Mouse (Mus musculus) CH12.LX (cell line): ENCODE measurements around the gene Emc8. TPM values are rescaled to one million over a fixed set of nuclear protein-coding genes. Genes with fewer than 3 reads are reported as not detected.
"Not testable (repeated sequence)": the region's sequence is repeated elsewhere in the genome, so short reads cannot be mapped to it uniquely, and the experiment has no call there.

ENCODE experiments used
- DNase-seq: peaks from one replicate; pipeline ENCODE4 v3.0.0-alpha.2; 2013; ENCODE audit errors: extremely low read depth
- H3K27ac ChIP-seq: 2 replicates; pipeline ENCODE4 v1.5.1; 2012; ENCODE audit warnings: low read depth, mild to moderate bottlenecking, control low read depth, moderate library complexity; ENCODE audit not compliant: insufficient read depth
- H3K27me3 ChIP-seq: replicated peaks from 2 replicates; pipeline ENCODE3; 2012; ENCODE audit warnings: inconsistent platforms
- H3K36me3 ChIP-seq, 2 experiments: replicated peaks in 1 of 2; 2 replicates each; pipeline versions ENCODE3 to v1.6.1; 2012; ENCODE audit warnings: inconsistent platforms in 1 of 2, low read length in 1 of 2, mild to moderate bottlenecking in 1 of 2, mixed read lengths in 1 of 2, moderate library complexity in 1 of 2; ENCODE audit not compliant: control insufficient read depth in 1 of 2, insufficient read depth in 1 of 2
- H3K4me1 ChIP-seq, 2 experiments: 2 replicates each; pipeline ENCODE4 v1.6.1; 2012; ENCODE audit warnings: inconsistent platforms in 1 of 2, moderate library complexity in 1 of 2; ENCODE audit not compliant: insufficient read depth in 2 of 2, control insufficient read depth in 1 of 2
- H3K4me2 ChIP-seq: 2 replicates; pipeline ENCODE4 v1.6.1; 2012; ENCODE audit warnings: low read depth, mild to moderate bottlenecking, control low read depth; ENCODE audit not compliant: poor library complexity, insufficient read depth, severe bottlenecking
- H3K4me3 ChIP-seq, 3 experiments: fragments of 150-350 bp in 1 of 3; sonication (generic) in 1 of 3; replicated peaks in 1 of 3; 2 replicates each; pipeline versions ENCODE3 to v1.5.1; 2011 to 2012; ENCODE audit warnings: low read depth in 2 of 3, low read length in 2 of 3, mild to moderate bottlenecking in 2 of 3, moderate library complexity in 2 of 3, control low read depth in 1 of 3, improper control_type of control experiment in 1 of 3, inconsistent platforms in 1 of 3, mixed read lengths in 1 of 3; ENCODE audit not compliant: poor library complexity in 1 of 3
- H3K79me2 ChIP-seq: replicated peaks from 2 replicates; pipeline ENCODE4 v1.6.1; 2012; ENCODE audit warnings: mild to moderate bottlenecking, moderate library complexity; ENCODE audit not compliant: control insufficient read depth, poor library complexity, insufficient read depth, severe bottlenecking; ENCODE audit errors: extremely low read depth
- H3K9ac ChIP-seq: 2 replicates; pipeline ENCODE4 v1.6.1; 2012; ENCODE audit warnings: low read depth, mild to moderate bottlenecking, control low read depth, moderate library complexity; ENCODE audit not compliant: insufficient read depth
- H3K9me3 ChIP-seq: replicated peaks from 2 replicates; pipeline ENCODE3; 2012; ENCODE audit warnings: low read length, inconsistent platforms, mixed read lengths
- BHLHE40 ChIP-seq: IDR thresholded peaks from 2 replicates; pipeline ENCODE4 v1.6.1; 2011; ENCODE audit warnings: mild to moderate bottlenecking, low read depth, low read length, improper control_type of control experiment
- CHD2 ChIP-seq: IDR thresholded peaks from 2 replicates; pipeline ENCODE4 v1.6.1; 2011; ENCODE audit warnings: low read length, improper control_type of control experiment
- CTCF ChIP-seq, 2 experiments: IDR thresholded peaks in 1 of 2; conservative IDR thresholded peaks in 1 of 2; 2 replicates each; pipeline ENCODE4 v1.5.1; 2011 to 2012; ENCODE audit warnings: low read depth in 2 of 2, low read length in 2 of 2, improper control_type of control experiment in 1 of 2, inconsistent platforms in 1 of 2, mild to moderate bottlenecking in 1 of 2, moderate library complexity in 1 of 2
- HCFC1 ChIP-seq: IDR thresholded peaks from 2 replicates; pipeline ENCODE4 v1.6.1; 2012; ENCODE audit warnings: low read depth, mild to moderate bottlenecking, inconsistent platforms, low read length, improper control_type of control experiment
- IRF4 ChIP-seq: IDR thresholded peaks from 2 replicates; pipeline ENCODE4 v1.6.1; 2014; ENCODE audit warnings: low read depth, mild to moderate bottlenecking, inconsistent platforms, low read length, improper control_type of control experiment
- JUN ChIP-seq: IDR thresholded peaks from 2 replicates; pipeline ENCODE4 v1.6.1; 2011; ENCODE audit warnings: low read depth, mild to moderate bottlenecking, low read length, improper control_type of control experiment, moderate library complexity; ENCODE audit not compliant: insufficient read depth
- MAFK ChIP-seq: IDR thresholded peaks from 2 replicates; pipeline ENCODE4 v1.6.1; 2011; ENCODE audit warnings: low read length, improper control_type of control experiment; ENCODE audit not compliant: insufficient replicate concordance
- MAX ChIP-seq: IDR thresholded peaks from 2 replicates; pipeline ENCODE4 v1.6.1; 2011; ENCODE audit warnings: low read length, improper control_type of control experiment
- MEF2A ChIP-seq: IDR thresholded peaks from 2 replicates; pipeline ENCODE4 v1.6.1; 2014; ENCODE audit warnings: low read depth, mild to moderate bottlenecking, inconsistent platforms, low read length, improper control_type of control experiment, borderline replicate concordance
- MYC ChIP-seq: IDR thresholded peaks from 2 replicates; pipeline ENCODE4 v1.6.1; 2011; ENCODE audit warnings: low read depth, mild to moderate bottlenecking, improper control_type of control experiment, low read length
- RAD21 ChIP-seq: IDR thresholded peaks from 2 replicates; pipeline ENCODE4 v1.6.1; 2011; ENCODE audit warnings: low read depth, mild to moderate bottlenecking, low read length, improper control_type of control experiment, moderate library complexity
- SMC3 ChIP-seq: IDR thresholded peaks from 2 replicates; pipeline ENCODE4 v1.6.1; 2011; ENCODE audit warnings: low read depth, low read length, improper control_type of control experiment
- TBP ChIP-seq: conservative IDR thresholded peaks from 2 replicates; pipeline ENCODE4 v1.6.1; 2011; ENCODE audit warnings: low read depth, low read length, improper control_type of control experiment
- TCF12 ChIP-seq: IDR thresholded peaks from 2 replicates; pipeline ENCODE4 v1.6.1; 2014; ENCODE audit warnings: low read depth, mild to moderate bottlenecking, inconsistent platforms, low read length, improper control_type of control experiment
- USF2 ChIP-seq: conservative IDR thresholded peaks from 2 replicates; pipeline ENCODE4 v1.6.1; 2011; ENCODE audit warnings: low read depth, low read length, improper control_type of control experiment
- ZC3H11A ChIP-seq: IDR thresholded peaks from 2 replicates; pipeline ENCODE4 v1.6.1; 2012; ENCODE audit warnings: low read depth, mild to moderate bottlenecking, inconsistent platforms, low read length, improper control_type of control experiment
- ZMIZ1 ChIP-seq: IDR thresholded peaks from 2 replicates; pipeline ENCODE4 v1.6.1; 2012; ENCODE audit warnings: low read depth, mild to moderate bottlenecking, inconsistent platforms, low read length, improper control_type of control experiment
- ZNF384 ChIP-seq: IDR thresholded peaks from 2 replicates; pipeline ENCODE4 v1.6.1; 2012; ENCODE audit warnings: low read depth, low read length, improper control_type of control experiment, inconsistent platforms
- dilution Hi-C: fragments of 300-500 bp; cut with MboI; formaldehyde crosslinking; loops from 2 replicates; pipeline ENCODE4 v1.14.3; 2020; ENCODE audit warnings: low sequenced_read_pairs; ENCODE audit not compliant: extremely low pct_unique_long_range_greater_than_20kb, extremely low pct_ligation_motif_present
- in situ Hi-C: fragments of 300-500 bp; cut with MboI; formaldehyde crosslinking; loops from 3 replicates; pipeline ENCODE4 v1.14.3; 2019; ENCODE audit warnings: low sequenced_read_pairs, low pct_ligation_motif_present, low pct_unique_long_range_greater_than_20kb, mixed read lengths
- polyA plus RNA-seq: library from polyadenylated mRNA; unstranded; fragments of >175 nt; gene quantifications from 2 replicates; pipeline ENCODE4 v1.2.1, GENCODE M21; 2012; ENCODE audit warnings: low read depth; ENCODE audit not compliant: insufficient read length
- total RNA-seq, 2 experiments: library from RNA; depleted of rRNA; stranded (reverse); fragments of 300-350 nt in 1 of 2; fragments of >200 nt in 1 of 2; gene quantifications; 2 replicates each; pipeline ENCODE4 v1.2.3; 2012 to 2014

Emc8 gene
- total and polyA plus RNA-seq, 3 experiments = 33.4 to 184 (median 113) TPM

DNA sequence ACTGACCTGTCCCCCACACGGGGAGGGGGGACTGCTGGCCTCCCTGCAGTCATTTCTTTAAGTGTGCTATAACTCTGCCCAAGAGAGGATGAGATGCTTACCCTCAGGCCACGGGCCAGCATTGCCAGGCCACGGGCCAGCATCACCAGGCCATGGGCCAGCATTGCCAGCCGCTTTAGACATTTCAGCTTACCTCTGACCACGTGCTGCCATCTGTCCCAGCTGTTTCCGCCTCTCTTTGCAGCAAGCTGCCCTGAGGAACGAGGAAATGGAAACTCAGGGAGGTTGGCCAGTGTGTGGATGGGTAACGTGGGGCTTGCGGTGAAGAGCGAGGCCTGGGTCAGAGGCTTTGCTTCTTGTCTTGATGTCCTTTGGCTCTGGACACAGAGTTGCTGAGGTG, 12.7 kb upstream of the Emc8 start:
- no peaks in the 10 kb centered on the region for H3K79me2 ChIP-seq
- H3K9ac ChIP-seq = no peak overlapping the region
- H3K4me1 ChIP-seq = peaks cover 24 to 55% of the 10 kb centered on the region in 2 experiments
- H3K27me3 ChIP-seq = no peaks in the 10 kb centered on the region
- in situ Hi-C loops (loop anchor here (5.0 kb wide), 1 partner anchor 111 kb away; no protein-coding TSS in a partner anchor), dilution Hi-C loops (no loop called here)
- no peak overlapping the region for H3K4me3 ChIP-seq
- TF ChIP-seq IRF4 (no peak), JUN (no peak), USF2 (no peak), MEF2A (no peak), CHD2 (no peak), MYC (0 out of 2 replicates have a peak, but pooled peaks have one; percentile 23), TBP (no peak), BHLHE40 (no peak), TCF12 (no peak), MAFK (no peak), CTCF (conservative IDR thresholded peaks at IDR 0.05 in 1 of 2, IDR thresholded peaks at IDR 0.05 in 1 of 2; ENCODE audit: low read depth in 2 of 2, low read length in 2 of 2) (no peak), ZC3H11A (no peak), ZMIZ1 (no peak), MAX (peak; percentile 38; the same call in 1 of the 2 replicates), HCFC1 (no peak)
- H3K9me3 ChIP-seq = no peaks in the 10 kb centered on the region
- H3K36me3 ChIP-seq = peaks cover 0 to 4% of the 10 kb centered on the region in 2 experiments
- no peak overlapping the region for H3K27ac ChIP-seq
- no peak for DNase-seq
- H3K4me2 ChIP-seq = no peak overlapping the region

DNA sequence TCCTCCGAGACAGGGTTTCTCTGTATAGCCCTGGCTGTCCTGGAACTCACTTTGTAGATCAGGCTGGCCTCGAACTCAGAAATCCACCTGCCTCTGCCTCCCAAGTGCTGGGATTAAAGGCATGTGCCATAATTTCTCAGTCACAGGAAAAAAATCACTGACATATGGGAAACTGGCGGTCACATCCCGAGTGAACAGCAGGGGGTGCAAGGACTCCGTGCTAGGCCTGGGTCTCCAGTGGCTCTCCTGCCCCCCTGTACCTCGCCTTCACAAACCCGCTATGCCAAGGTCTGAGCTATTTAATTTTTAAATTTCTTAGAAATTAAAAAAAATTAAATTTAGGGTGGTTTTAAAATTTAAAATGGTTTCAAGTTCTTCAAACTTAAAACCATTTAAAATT, 12.0 kb upstream of the Emc8 start:
- H3K27ac ChIP-seq, H3K27me3 ChIP-seq, dilution Hi-C loops, H3K9me3 ChIP-seq, H3K4me2 ChIP-seq: not testable (repeated sequence)
- in situ Hi-C loops = loop anchor here (5.0 kb wide), 1 partner anchor 112 kb away; no protein-coding TSS in a partner anchor
- peak; percentile 43 for DNase-seq
- peaks cover 0 to 10% of the 10 kb centered on the region in 2 experiments for H3K36me3 ChIP-seq
- TF ChIP-seq RAD21 = peak; percentile 86
- peak; percentile 59 for TF ChIP-seq ZNF384
- peak; percentile 97 for TF ChIP-seq ZC3H11A
- TF ChIP-seq SMC3 = peak; percentile 97
- peak; percentile 12 to 90; a peak in 2 of 4 replicates for TF ChIP-seq CTCF (conservative IDR thresholded peaks at IDR 0.05 in 1 of 2, IDR thresholded peaks at IDR 0.05 in 1 of 2; ENCODE audit: low read depth in 2 of 2, low read length in 2 of 2)
- TF ChIP-seq, all 38 proteins: peak for 5; not testable (repeated sequence) for 33
- H3K9ac ChIP-seq, H3K4me3 ChIP-seq, H3K79me2 ChIP-seq: not testable (repeated sequence)
- H3K4me1 ChIP-seq = peaks cover 24 to 47% of the 10 kb centered on the region in 2 experiments
